Mouse (Mus musculus) neutrophil, adult 83 days (primary cell): ENCODE measurements around the gene Snap47. TPM values are rescaled to one million over a fixed set of nuclear protein-coding genes. Genes with fewer than 3 reads are reported as not detected.

Experiments used
- total RNA-seq, 2 experiments: library from RNA; stranded (reverse); gene quantifications; one replicate each; pipeline ENCODE4 v1.2.4; 2023

Gene Snap47
- 1 to 10 TPM; 4.0 to 4.9 TPM for total RNA-seq

DNA sequence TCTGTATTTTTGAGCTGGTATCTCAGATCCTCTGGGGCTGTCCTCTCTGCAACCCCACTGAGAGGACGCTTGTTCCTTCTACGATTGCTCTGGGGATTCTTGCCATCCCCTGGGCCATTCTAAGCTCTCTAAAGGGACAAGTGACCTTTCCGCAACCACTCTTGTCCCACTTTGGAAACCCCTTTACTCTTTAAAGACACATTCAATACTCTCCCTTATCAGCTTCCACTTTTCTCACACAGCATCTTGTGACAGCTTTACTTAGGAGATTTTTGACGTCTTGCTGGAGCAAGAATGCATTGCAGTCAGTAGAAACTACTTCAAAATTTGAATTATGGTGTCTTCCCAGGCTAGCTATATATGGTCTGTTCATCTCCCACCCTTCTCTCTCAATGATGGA is at the start of gene Snap47:
Snap47 (minus strand) TSS at position 101 of the 400 bp plus-strand sequence.

DNA sequence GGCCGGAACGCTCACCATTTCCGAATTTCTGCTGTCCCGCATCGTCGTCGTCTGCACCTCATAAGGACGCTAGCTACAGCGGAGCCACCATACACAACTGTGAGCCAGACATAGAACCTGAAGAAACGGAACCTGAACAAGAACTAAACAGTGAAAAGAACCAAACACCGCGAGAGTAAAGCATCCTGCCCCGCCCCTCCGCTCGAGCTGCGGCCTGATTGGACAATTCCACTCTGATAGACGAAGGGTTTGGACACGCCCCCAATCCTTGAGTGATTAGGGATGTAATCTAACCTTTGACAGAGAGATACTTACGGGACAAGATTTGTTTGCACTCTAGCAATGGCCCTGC is 21.3 kb upstream of the Snap47 start, which contains the start of gene Zfp867:
Zfp867 (minus strand) TSS at position 149 of the 352 bp plus-strand sequence.

DNA sequence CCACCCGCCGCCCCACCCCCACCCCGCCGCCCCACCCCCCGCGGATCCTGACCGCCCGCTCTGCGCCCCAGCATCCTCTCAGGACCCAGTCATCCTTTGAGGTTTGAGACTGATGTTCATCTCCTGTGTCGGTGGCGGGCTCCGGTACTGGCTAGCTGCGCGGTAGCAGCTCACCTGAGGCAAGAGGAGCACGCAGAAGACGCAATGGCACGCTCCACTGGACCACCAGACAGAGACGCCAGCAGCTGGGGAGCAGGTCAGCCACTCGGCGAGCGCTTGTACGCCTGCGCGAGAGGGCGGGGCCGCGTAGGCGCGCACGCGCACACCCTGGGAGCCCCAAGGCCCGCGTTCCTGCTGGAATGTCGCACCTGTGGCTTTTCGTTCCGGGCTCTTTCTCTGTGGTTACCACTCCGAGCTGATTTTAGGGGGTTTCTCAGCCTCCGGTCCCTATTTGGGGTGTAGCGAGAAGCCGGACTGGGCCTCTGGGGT is 1.2 kb downstream of the Snap47 start, which contains the start of gene Jmjd4:
Jmjd4 (plus strand) TSS at position 305 of the 489 bp plus-strand sequence.

DNA sequence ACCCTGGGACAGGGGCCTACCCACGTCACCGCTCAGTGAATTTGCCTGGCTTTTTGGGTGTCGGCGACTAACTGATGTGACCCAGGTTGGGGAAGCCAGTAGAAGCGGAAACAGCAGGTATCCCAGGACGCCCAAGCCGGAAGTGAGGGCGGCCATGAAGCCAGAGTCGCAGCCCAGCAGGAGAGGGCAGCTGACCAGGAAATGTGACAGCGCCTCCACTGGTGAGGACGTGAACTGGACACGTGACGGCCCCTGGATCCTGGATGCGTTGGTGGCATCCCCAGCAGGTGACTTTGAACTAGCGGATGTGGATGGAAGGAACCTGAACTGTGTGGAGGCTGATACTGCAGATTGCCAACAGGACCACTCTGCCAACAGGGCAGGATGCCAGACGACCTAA is 75.5 kb downstream of the Snap47 start, which contains the start of gene Prss38:
Prss38 (minus strand) TSS at position 183 of the 400 bp plus-strand sequence.

Other genes starting within 250 kb of the Snap47 start
- gene Mrpl55, start 248.7 kb downstream of the Snap47 start, total RNA-seq: 10 to 100 TPM; 10.7 to 14.2 TPM
- gene 2310033P09Rik, start 242.9 kb downstream of the Snap47 start, total RNA-seq: 10 to 100 TPM; 13.4 to 14.8 TPM
- 100 to 1,000 TPM; 301 to 303 TPM for gene Arf1, start 222.9 kb downstream of the Snap47 start, total RNA-seq
- not detected for gene Wnt3a, start 160.4 kb downstream of the Snap47 start, total RNA-seq
- not detected for gene Wnt9a, start 144.3 kb downstream of the Snap47 start, total RNA-seq
- not detected for gene Prss38, start 75.5 kb downstream of the Snap47 start, total RNA-seq
- 1 to 10 TPM; 1.0 to 2.3 TPM for gene Jmjd4, start 1.1 kb downstream of the Snap47 start, total RNA-seq
- under 1 TPM; 0.42 to 0.46 TPM for gene Zfp867, start 21.3 kb upstream of the Snap47 start, total RNA-seq
- 1 to 10 TPM; 7.6 to 9.6 TPM for gene Zkscan17, start 75.6 kb upstream of the Snap47 start, total RNA-seq
- gene Nlrp3, start 90.4 kb upstream of the Snap47 start, total RNA-seq: 100 to 1,000 TPM; 313 to 335 TPM
- not detected for gene Olfr222, start 125.0 kb upstream of the Snap47 start, total RNA-seq
- gene Olfr223, start 142.1 kb upstream of the Snap47 start, total RNA-seq: not detected
- gene Mprip, start 210.1 kb upstream of the Snap47 start, total RNA-seq: 10 to 100 TPM; 46.3 to 51.8 TPM